Mouse (Mus musculus): Measurements from ENCODE around the gene Katnb1. TPM values are rescaled to one million over a fixed set of nuclear protein-coding genes. Genes with fewer than 3 reads are reported as not detected.
A peak's percentile ranks its signal among the peaks of the same experiment; 100 is the strongest.

Gene Katnb1
- polyA plus RNA-seq, 1 experiment, result 20.0 TPM

GRCm38 (mm10) chr8:95047884-95048680 lies 32.9 kb upstream of the Katnb1 start:
- Histone ChIP-seq H3K36me3 (ENCODE audit: control insufficient read depth, insufficient read depth) (no peaks in the 10 kb centered on the region), H3K4me2 (ENCODE audit: low read depth) (peak overlapping the region; percentile 7), H3K79me2 (ENCODE audit: control insufficient read depth, insufficient read depth) (no peaks in the 10 kb centered on the region), H3K27me3 (ENCODE audit: control insufficient read depth, insufficient read depth, insufficient read length) (no peaks in the 10 kb centered on the region), H3ac (ENCODE audit: control insufficient read depth, insufficient read length) (no peak overlapping the region), H3K4me3 (no peak overlapping the region)
- TF ChIP-seq USF1 (IDR thresholded peaks at IDR 0.05; ENCODE audit: low read depth), result no peak
- no peak for TF ChIP-seq CEBPB (IDR thresholded peaks at IDR 0.05; ENCODE audit: insufficient read depth, poor library complexity, severe bottlenecking)
- TF ChIP-seq E2F4 (IDR thresholded peaks at IDR 0.05; ENCODE audit: insufficient read depth), result no peak
- peak in 1 of 3 experiments; percentile 61 for TF ChIP-seq MYOD1 (IDR thresholded peaks at IDR 0.05; ENCODE audit: control insufficient read depth in 1 of 3, insufficient read length in 2 of 3, low read depth in 2 of 3)
- TF ChIP-seq TCF12 (IDR thresholded peaks at IDR 0.05; ENCODE audit: insufficient read depth, poor library complexity, severe bottlenecking), result no peak

- Histone ChIP-seq H3ac (ENCODE audit: control insufficient read depth, insufficient read length) (no peak overlapping the region), H3K4me2 (ENCODE audit: low read depth) (no peak overlapping the region), H3K36me3 (ENCODE audit: control insufficient read depth, insufficient read depth) (no peaks in the 10 kb centered on the region), H3K27me3 (ENCODE audit: control insufficient read depth, insufficient read depth, insufficient read length) (no peaks in the 10 kb centered on the region), H3K4me3 (no peak overlapping the region), H3K79me2 (ENCODE audit: control insufficient read depth, insufficient read depth) (no peaks in the 10 kb centered on the region)
- TF ChIP-seq REST (IDR thresholded peaks at IDR 0.05; ENCODE audit: insufficient read depth, insufficient read length), result no peak
- 0 out of 2 replicates have a peak, but pooled peaks have one; percentile 11 for TF ChIP-seq CEBPB (IDR thresholded peaks at IDR 0.05; ENCODE audit: insufficient read depth, poor library complexity, severe bottlenecking)
- TF ChIP-seq MYOD1 (IDR thresholded peaks at IDR 0.05; ENCODE audit: control insufficient read depth in 1 of 3, insufficient read length in 2 of 3, low read depth in 2 of 3), result no peak
- peak; percentile 8 for TF ChIP-seq TCF12 (IDR thresholded peaks at IDR 0.05; ENCODE audit: insufficient read depth, poor library complexity, severe bottlenecking)
- no peak for TF ChIP-seq POLR2A (IDR thresholded peaks at IDR 0.05; ENCODE audit: insufficient read length, low read depth)
- TF ChIP-seq TCF3 (IDR thresholded peaks at IDR 0.05; ENCODE audit: insufficient read length, low read depth), result no peak
Observed at GRCm38 (mm10) chr8:95049636-95050035, 31.4 kb upstream of the Katnb1 start.

- TF ChIP-seq MAX (IDR thresholded peaks at IDR 0.05; ENCODE audit: low read depth) (no peak), TCF12 (IDR thresholded peaks at IDR 0.05; ENCODE audit: insufficient read depth, poor library complexity, severe bottlenecking) (no peak), POLR2A (IDR thresholded peaks at IDR 0.05; ENCODE audit: insufficient read length, low read depth) (no peak), MYOD1 (IDR thresholded peaks at IDR 0.05; ENCODE audit: control insufficient read depth in 1 of 3, insufficient read length in 2 of 3, low read depth in 2 of 3) (no peak), E2F4 (IDR thresholded peaks at IDR 0.05; ENCODE audit: insufficient read depth) (no peak), REST (IDR thresholded peaks at IDR 0.05; ENCODE audit: insufficient read depth, insufficient read length) (no peak)
- no peak overlapping the region for H3K4me2 ChIP-seq (ENCODE audit: low read depth)
Observed at GRCm38 (mm10) chr8:95054438-95054837, 26.5 kb upstream of the Katnb1 start.

GRCm38 (mm10) chr8:95054927-95055510 lies 26.0 kb upstream of the Katnb1 start, which contains the start of gene Drc7:
TSS of gene Drc7 (plus strand) at chr8:95055103.
- TF ChIP-seq SRF (IDR thresholded peaks at IDR 0.05; ENCODE audit: control insufficient read depth, insufficient read length, low read depth) (no peak), MYOG (IDR thresholded peaks at IDR 0.05; ENCODE audit: control insufficient read depth in 1 of 3, insufficient read depth in 1 of 3, insufficient read length in 2 of 3, low read depth in 2 of 3) (no peak), TCF3 (IDR thresholded peaks at IDR 0.05; ENCODE audit: insufficient read length, low read depth) (no peak), REST (IDR thresholded peaks at IDR 0.05; ENCODE audit: insufficient read depth, insufficient read length) (no peak), MAX (IDR thresholded peaks at IDR 0.05; ENCODE audit: low read depth) (no peak), MYOD1 (IDR thresholded peaks at IDR 0.05; ENCODE audit: control insufficient read depth in 1 of 3, insufficient read length in 2 of 3, low read depth in 2 of 3) (no peak)
- no peak within 1 kb of the TSS for H3K4me3 ChIP-seq
- H3K36me3 ChIP-seq (ENCODE audit: control insufficient read depth, insufficient read depth), result no peaks in the 10 kb centered on the region
- no peaks in the 10 kb centered on the region for H3K27me3 ChIP-seq (ENCODE audit: control insufficient read depth, insufficient read depth, insufficient read length)
- H3K4me2 ChIP-seq (ENCODE audit: low read depth), result no peak within 1 kb of the TSS
- H3K79me2 ChIP-seq (ENCODE audit: control insufficient read depth, insufficient read depth), result no peaks in the 10 kb centered on the region
- no peak within 1 kb of the TSS for H3ac ChIP-seq (ENCODE audit: control insufficient read depth, insufficient read length)

More at GRCm38 (mm10) chr8:95054438-95054837, 26.5 kb upstream of the Katnb1 start:
- no peak overlapping the region for H3ac ChIP-seq (ENCODE audit: control insufficient read depth, insufficient read length)
- H3K27me3 ChIP-seq (ENCODE audit: control insufficient read depth, insufficient read depth, insufficient read length), result no peaks in the 10 kb centered on the region
- no peaks in the 10 kb centered on the region for H3K36me3 ChIP-seq (ENCODE audit: control insufficient read depth, insufficient read depth)
- no peak overlapping the region for H3K4me3 ChIP-seq
- H3K79me2 ChIP-seq (ENCODE audit: control insufficient read depth, insufficient read depth), result no peaks in the 10 kb centered on the region

GRCm38 (mm10) chr8:95056414-95056813 lies 24.6 kb upstream of the Katnb1 start:
- Histone ChIP-seq H3K36me3 (ENCODE audit: control insufficient read depth, insufficient read depth) (no peaks in the 10 kb centered on the region), H3K4me2 (ENCODE audit: low read depth) (no peak overlapping the region), H3K79me2 (ENCODE audit: control insufficient read depth, insufficient read depth) (no peaks in the 10 kb centered on the region), H3ac (ENCODE audit: control insufficient read depth, insufficient read length) (no peak overlapping the region), H3K27me3 (ENCODE audit: control insufficient read depth, insufficient read depth, insufficient read length) (no peaks in the 10 kb centered on the region), H3K4me3 (no peak overlapping the region)
- TF ChIP-seq USF1 (IDR thresholded peaks at IDR 0.05; ENCODE audit: low read depth) (no peak), CEBPB (IDR thresholded peaks at IDR 0.05; ENCODE audit: insufficient read depth, poor library complexity, severe bottlenecking) (no peak), SRF (IDR thresholded peaks at IDR 0.05; ENCODE audit: control insufficient read depth, insufficient read length, low read depth) (no peak), TCF12 (IDR thresholded peaks at IDR 0.05; ENCODE audit: insufficient read depth, poor library complexity, severe bottlenecking) (no peak), TCF3 (IDR thresholded peaks at IDR 0.05; ENCODE audit: insufficient read length, low read depth) (no peak), MAX (IDR thresholded peaks at IDR 0.05; ENCODE audit: low read depth) (no peak), MYOD1 (IDR thresholded peaks at IDR 0.05; ENCODE audit: control insufficient read depth in 1 of 3, insufficient read length in 2 of 3, low read depth in 2 of 3) (no peak), E2F4 (IDR thresholded peaks at IDR 0.05; ENCODE audit: insufficient read depth) (no peak), MYOG (IDR thresholded peaks at IDR 0.05; ENCODE audit: control insufficient read depth in 1 of 3, insufficient read depth in 1 of 3, insufficient read length in 2 of 3, low read depth in 2 of 3) (no peak), REST (IDR thresholded peaks at IDR 0.05; ENCODE audit: insufficient read depth, insufficient read length) (no peak), POLR2AphosphoS2 (IDR thresholded peaks at IDR 0.05; ENCODE audit: insufficient read length, low read depth) (no peak), POLR2A (IDR thresholded peaks at IDR 0.05; ENCODE audit: insufficient read length, low read depth) (no peak)
